Mouse (Mus musculus) 3T3-L1 (cell line): Measurements from ENCODE around the gene Ccr7.

ENCODE experiments used
- DNase-seq: peaks from one replicate; pipeline ENCODE4 v3.0.0-alpha.2; 2015; ENCODE audit warnings: low read depth, low spot score

Ccr7 gene

GRCm38 (mm10) chr11:99153767-99154753, 817 bp downstream of the Ccr7 start:
- no peak for DNase-seq

DNA sequence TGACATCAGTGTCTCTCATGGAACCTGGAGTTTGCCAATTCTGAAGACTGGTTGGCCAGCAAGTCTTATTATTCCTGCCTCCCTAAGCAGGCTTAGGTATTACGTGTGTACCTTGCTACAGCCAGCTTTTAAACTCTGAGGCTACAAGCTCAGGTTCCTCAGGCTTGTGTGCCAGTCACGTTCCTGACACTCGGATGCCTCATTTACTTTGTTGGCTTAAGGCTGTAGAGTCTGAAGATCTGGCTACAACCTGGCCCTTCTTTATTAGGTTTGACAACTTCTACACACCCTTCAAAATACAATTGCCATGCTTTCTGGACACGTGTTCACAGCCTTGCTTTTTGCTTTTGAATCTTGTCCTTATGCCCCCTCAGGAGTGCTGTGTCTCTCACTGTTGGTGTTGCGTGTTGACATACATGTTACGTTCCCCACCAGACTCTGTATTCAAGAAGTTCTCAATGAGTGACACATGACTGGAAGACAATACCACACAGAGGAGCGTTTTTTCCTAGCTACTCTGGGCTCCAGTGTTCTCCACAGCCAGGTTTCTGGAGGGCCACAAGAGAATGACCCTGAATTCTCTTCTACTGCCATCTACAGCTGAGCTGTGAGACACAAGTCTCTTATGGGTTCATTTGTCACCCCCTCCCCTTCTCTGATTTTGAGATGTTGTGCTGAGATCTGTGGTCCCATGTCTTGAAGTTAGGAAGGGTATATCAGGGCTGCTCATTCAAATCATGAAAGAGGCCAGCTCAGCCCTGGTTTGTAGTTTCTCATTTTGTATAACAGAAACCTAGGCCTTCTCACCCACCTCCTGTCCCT, 2.3 kb downstream of the Ccr7 start:
- no peak for DNase-seq

- no peak for DNase-seq
Measured at GRCm38 (mm10) chr11:99151333-99151930, 3.4 kb downstream of the Ccr7 start.

DNA sequence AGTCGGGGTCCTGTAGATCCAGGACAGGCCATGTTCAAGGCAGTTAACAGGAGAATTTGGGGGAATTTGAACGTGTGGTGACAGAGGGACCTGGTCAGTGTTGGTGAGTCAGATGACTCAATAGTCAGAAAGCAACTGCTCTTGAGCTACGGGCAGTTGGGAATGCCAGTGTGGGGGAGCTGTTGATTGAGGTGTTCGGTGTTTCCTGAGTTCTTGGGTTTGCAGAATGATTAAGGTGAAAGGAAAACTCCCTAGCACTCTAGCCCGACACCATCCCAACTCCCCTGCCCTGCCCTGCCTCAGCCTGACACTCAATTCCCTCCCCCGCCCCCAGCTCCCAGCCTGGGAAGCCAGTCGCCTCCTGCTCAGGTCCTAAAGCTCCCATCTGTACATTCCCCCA, 4.0 kb downstream of the Ccr7 start:
- peak; percentile 37 for DNase-seq

DNA sequence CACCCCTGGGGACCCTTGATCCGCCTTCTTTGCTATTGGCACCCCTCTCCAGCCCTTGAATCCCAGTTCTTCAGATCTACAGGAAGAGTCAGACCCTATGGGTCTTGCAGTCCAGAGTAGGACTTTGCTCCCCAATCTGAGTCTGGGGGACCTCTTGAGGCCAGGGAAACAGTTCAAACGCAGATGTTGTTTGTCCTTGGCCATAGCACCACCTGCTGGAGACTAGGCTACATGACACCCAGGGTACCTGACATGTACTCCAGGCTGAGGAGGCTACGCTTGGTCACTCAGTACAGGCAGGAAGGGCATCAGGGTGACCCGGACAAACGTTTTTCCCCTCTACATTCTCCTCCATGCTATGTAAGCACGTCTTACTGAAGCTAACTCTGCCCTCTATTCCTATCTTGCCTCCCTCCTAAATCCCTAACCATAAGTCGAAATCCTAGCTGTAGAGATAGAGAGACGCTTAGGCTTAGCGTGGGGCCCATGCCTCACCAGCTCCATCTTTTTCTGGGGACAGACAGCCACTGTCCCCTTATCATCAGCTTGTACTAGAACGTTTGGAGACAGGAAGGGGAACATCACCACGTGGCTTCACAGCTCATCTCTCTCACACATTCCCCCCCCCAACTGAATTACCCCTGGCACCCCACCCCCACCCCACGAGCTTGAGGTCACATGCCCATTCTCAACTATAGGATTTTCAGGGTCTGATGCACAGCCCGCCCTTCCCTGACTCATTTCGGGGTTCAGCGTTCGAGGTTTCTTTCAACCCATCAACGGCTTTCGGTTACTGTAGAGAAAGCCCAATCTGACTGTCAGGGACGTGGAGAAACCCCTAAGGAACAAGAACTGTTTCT, 4.7 kb downstream of the Ccr7 start:
- peak; percentile 85 for DNase-seq

GRCm38 (mm10) chr11:99148896-99149703, 5.8 kb downstream of the Ccr7 start:
- no peak for DNase-seq

DNA sequence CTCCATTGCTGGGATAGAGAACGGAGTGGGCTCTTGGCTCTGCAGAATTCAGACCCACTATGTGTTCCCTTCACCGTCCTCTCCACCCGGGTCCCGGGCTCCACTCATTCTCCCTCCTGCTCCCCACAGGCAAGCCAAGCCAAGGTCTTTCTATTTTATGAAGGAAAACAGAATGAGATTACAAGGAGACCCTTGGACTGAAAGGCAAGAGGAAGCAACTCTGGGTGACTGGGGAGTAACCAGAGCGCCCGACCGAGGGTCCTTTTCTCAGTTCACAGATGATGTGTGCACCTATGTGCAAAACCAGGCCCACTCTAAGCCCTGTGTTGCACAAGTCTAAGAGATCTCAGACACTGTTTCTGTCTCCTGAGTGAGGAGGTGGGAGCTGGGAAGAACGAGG, 6.5 kb downstream of the Ccr7 start:
- no peak for DNase-seq

- no peak for DNase-seq
Measured at GRCm38 (mm10) chr11:99147920-99148289, 7.0 kb downstream of the Ccr7 start.

GRCm38 (mm10) chr11:99147041-99147919, 7.6 kb downstream of the Ccr7 start:
- no peak for DNase-seq

- DNase-seq, result no peak
Measured at GRCm38 (mm10) chr11:99146558-99146957, 8.3 kb downstream of the Ccr7 start.

DNA sequence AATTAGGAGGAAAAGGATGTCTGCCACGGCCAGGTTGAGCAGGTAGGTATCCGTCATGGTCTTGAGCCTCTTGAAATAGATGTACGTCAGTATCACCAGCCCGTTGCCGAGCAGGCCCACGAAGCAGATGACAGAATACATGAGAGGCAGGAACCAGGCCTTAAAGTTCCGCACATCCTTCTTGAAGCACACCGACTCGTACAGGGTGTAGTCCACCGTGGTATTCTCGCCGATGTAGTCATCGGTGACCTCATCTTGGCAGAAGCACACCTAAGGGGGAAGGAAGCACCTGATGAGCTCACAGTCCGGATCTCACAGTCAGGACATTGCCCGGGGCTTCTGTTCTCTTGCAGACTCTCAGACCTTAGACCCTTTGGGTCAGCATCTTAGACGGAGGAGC, 9.1 kb downstream of the Ccr7 start:
- DNase-seq, result no peak

GRCm38 (mm10) chr11:99144940-99145339, 9.9 kb downstream of the Ccr7 start:
- DNase-seq, result no peak

DNA sequence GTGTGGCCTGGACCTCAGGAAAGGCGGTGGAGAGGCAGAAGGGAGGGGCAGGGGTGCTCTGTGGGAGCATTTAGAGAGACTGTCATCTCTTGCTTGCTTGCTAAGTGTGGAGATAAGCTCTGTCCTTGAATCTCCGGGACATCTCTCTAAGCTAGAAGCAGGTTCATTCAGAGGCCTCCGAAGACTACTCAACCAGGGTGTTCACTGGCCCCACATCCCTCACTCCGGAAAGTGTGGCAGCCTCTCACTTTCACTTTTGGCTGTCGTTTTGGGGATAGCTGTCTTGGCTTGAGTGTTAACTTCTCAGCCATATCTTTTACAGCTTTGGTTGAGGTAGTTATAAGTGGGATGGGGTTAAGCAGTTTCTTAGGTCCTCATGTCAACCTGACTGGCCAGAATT, 10.4 kb downstream of the Ccr7 start:
- DNase-seq, result no peak

GRCm38 (mm10) chr11:99143123-99144082, 11.5 kb downstream of the Ccr7 start:
- DNase-seq, result no peak

- DNase-seq, result no peak
Measured at GRCm38 (mm10) chr11:99142493-99143095, 12.3 kb downstream of the Ccr7 start.

DNA sequence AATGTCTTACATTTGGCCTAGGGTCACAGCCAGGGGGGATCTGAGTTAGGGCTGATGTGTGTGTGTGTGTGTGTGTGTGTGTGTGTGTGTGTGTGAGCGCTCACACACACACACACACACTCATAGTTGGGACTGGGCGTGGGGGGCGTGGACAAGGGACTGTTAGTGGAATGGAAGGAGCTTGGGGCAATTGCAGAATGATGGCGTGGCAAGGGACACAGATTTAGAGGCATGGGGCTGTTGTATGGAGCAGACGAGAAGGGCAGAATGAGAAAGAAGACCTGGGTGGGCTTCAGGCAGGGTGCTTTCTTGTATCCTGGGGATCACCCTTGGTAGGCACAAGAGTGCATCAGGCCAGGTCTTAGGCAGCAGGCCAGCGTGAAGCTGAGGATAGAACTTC, 12.8 kb downstream of the Ccr7 start:
- no peak for DNase-seq

DNA sequence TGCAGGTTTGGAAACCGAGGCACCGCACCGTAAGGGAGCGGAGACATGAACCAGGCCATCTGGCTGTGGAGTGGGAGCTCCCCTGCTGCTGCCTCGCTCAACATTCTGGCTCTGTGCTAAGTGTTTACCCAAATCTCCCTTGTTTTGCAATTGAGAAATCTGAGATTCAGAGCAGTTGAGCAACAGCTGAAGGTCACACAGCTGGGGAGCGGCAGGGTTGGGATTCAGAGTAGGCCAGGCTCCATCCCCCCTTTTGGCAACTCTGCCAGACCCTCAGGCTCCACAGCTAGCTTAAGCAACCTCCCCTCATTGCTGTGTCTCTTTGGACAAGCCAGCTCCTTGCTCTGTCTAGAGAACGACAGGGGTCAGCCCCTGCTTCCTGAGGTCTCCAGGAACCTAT, 13.3 kb downstream of the Ccr7 start:
- DNase-seq, result peak; percentile 56

GRCm38 (mm10) chr11:99138976-99139375, 15.9 kb downstream of the Ccr7 start:
- DNase-seq, result no peak
